Mouse (Mus musculus) kidney, adult 18-20 months (tissue): ENCODE data around the gene Dhx30.
A peak's percentile ranks its signal among the peaks of the same experiment; 100 is the strongest.
"Not testable (repeated sequence)": the region's sequence is repeated elsewhere in the genome, so short reads cannot be mapped to it uniquely, and the experiment has no call there.

Experiments used
- DNase-seq: peaks from one replicate; pipeline ENCODE4 v3.0.0; 2021

The Dhx30 gene

DNA sequence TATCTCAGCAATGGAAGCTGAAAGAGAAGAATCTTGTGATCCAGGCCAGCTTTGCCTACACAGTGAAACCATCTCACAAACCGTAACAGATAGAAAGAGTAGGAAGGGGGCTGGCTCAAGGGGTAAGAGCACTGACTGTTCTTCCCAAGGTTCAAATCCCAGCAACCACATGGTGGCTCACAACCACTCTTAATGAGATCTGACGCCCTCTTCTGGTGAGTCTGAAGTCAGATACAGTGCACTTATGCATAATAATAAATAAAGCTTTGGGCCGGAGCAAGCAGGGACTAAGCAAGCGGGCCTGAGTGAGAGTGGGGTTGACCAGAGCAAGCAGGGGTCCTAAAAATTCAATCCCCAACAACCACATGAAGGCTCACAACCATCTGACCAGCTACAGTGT is 24.3 kb downstream of the Dhx30 start:
- no peak for DNase-seq

GRCm38 (mm10) chr9:110085693-110086092 is 31.9 kb downstream of the Dhx30 start:
- no peak for DNase-seq

DNA sequence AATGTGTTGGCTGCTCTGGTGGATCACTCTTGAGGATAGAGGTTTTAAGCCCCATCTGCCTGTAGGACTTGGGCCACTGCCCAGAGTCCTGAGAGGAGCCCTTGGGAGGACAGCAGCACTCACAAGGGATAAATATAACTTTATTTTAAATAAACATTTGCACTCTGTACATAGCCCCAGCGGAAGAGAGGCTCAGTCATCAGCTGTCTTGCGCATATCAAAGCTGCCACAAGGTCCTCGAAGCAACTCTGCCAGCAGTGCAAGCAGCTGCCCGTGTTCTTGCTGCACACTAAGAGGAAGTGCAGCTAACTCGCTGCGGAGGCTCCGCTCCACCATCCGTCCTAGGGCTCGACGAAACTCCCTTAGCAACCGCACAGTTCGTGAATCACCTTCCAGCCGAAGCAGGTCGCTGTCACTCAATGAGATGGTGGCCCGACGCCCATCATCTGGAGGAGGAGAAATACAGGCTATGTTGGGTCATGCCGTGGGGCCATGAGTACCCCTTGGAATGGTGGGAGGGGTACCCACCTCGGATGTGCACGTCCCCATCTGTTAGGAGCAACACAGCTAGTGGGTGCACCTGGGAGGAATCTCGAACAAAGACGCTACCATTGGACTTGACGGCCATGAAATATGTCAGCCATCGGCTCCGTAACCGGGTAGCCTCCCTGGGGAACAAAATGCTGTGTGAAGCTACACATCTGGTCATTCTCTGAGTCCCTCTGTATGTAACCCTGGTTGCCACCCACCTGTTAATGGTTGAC is 33.2 kb downstream of the Dhx30 start:
- no peak for DNase-seq

DNA sequence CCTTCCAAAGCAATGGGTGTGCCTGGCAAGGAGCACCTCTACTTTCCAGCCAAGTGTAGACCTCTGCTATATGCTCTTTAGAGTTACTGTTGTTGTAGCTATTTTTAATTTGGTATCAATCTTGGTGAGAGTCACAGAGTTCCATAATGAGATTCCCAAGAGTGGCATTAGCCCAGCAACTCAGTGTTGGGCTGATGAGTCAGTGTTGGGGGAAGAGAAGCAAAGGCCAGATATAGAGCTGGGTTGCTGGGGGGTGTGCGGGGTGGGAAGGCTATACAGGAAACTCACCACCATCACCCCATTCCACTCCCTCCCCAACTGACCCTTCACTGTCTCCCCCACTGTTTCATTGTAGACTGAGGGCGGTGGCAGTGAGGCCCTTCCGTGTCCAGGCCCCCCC is 36.6 kb downstream of the Dhx30 start:
- no peak for DNase-seq

DNA sequence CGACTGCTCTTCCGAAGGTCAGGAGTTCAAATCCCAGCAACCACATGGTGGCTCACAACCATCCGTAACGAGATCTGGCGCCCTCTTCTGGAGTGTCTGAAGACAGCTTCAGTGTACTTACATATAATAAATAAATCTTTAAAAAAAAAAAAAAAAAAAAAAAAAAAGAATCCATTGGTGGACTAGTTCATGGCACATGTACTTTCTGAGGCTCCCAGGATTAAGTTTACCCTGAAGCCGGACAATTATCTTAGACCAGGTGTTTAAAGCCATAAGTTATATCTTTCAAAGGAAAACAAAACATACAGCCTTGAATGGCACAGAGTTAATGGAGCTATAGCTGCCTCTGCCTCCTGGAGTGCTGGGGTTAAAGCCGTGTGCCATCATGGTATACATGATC is 41.2 kb downstream of the Dhx30 start:
- DNase-seq: not testable (repeated sequence)

GRCm38 (mm10) chr9:110071843-110072242 is 45.8 kb downstream of the Dhx30 start:
- DNase-seq: peak; percentile 82

DNA sequence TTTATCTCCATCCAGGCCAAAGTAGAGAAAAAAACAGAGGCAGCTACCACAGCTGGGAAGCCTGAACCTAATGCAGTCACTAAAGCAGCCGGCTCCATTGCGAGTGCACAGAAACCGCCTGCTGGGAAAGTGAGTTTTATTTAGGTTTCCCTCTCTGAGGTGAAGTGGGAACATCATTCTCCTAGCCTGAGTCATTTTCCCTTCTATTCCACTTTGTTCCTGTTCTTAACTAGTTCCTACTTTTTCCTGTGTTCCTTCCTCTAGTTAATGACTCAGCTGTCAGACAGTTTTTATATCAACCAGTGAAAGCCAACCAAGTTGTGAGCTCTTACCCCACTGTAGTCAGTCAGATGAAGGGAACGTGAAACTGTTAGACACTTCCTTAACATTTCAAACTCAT is 46.6 kb downstream of the Dhx30 start:
- DNase-seq: no peak

- peak; percentile 60 for DNase-seq
Measured at GRCm38 (mm10) chr9:110070358-110070757, 47.3 kb downstream of the Dhx30 start.

DNA sequence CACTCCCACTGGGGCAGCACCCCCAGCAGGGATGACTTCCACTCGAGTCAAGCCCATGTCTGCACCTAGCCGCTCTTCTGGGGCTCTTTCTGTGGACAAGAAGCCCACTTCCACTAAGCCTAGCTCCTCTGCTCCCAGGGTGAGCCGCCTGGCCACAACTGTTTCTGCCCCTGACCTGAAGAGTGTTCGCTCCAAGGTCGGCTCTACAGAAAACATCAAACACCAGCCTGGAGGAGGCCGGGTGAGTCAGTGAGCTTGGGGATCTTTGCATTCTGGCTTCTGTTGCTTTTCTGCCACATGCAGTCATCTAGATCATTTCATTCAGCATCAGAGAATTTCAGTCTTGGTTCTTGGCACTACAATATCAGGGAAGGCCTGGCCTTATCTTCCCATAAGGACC is 48.9 kb downstream of the Dhx30 start:
- no peak for DNase-seq

DNA sequence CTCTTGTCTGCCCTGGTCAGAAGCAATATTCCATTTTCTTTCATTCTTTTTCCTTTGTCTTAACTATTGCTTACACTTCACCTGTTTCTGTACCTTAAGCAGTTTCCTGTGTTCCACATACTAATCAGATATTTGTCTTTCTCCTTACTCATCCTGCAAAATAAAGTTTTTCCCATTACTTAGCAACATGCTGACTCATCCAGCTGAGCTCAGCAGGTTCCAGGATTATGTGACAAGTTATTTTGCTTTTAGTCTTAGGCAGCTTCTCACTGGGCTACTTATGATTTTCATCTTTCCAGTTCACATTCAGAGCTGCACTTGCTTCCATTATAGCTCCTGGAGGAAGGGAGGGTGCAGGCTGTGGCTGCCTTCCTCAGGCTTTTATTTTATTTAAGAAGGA is 53.0 kb downstream of the Dhx30 start:
- DNase-seq: no peak

DNA sequence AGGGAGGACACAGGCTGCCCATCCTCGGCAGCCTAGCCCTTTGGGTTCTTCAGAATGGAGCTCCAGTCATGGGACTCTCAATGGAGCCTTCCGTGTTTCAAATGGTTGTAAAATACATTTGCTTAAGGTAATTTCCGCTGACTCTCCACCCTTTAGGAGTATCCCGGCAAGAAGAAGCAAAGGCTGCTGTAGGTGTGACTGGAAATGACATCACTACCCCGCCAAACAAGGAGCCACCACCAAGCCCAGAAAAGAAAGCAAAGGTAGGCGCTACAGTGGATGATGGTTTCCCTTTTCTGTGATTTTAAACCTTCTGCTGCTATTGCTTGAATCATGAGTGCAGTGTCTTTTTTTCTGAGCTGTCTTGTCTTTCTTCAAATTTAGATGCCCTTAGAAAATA is 54.8 kb downstream of the Dhx30 start:
- no peak for DNase-seq

DNA sequence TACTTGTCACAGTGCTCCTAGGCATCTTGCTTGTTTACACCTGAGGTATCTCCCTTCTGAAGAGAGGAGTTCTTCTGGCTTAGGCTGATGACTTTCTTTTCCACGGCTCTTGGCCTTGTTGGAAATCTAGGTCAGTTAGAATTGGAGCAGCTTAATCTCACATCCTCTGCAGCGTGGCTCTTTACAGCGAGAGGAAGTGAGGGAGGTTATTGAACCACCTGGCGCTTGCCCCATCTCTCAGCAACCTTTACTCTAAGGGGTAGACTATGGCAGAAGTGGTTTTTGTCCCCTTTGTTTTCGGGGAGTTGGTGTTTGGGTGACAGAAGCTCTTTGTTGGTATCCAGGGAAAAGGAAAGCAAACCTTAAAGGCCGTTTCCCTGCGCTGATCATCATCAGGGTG is 55.2 kb downstream of the Dhx30 start:
- no peak for DNase-seq

GRCm38 (mm10) chr9:110060761-110061160 is 56.9 kb downstream of the Dhx30 start:
- DNase-seq: no peak

- DNase-seq: no peak
Measured at GRCm38 (mm10) chr9:110057200-110057599, 60.4 kb downstream of the Dhx30 start.

GRCm38 (mm10) chr9:110054781-110055180 is 62.8 kb downstream of the Dhx30 start:
- DNase-seq: no peak

- no peak for DNase-seq
Measured at GRCm38 (mm10) chr9:110054080-110054421, 63.6 kb downstream of the Dhx30 start.

DNA sequence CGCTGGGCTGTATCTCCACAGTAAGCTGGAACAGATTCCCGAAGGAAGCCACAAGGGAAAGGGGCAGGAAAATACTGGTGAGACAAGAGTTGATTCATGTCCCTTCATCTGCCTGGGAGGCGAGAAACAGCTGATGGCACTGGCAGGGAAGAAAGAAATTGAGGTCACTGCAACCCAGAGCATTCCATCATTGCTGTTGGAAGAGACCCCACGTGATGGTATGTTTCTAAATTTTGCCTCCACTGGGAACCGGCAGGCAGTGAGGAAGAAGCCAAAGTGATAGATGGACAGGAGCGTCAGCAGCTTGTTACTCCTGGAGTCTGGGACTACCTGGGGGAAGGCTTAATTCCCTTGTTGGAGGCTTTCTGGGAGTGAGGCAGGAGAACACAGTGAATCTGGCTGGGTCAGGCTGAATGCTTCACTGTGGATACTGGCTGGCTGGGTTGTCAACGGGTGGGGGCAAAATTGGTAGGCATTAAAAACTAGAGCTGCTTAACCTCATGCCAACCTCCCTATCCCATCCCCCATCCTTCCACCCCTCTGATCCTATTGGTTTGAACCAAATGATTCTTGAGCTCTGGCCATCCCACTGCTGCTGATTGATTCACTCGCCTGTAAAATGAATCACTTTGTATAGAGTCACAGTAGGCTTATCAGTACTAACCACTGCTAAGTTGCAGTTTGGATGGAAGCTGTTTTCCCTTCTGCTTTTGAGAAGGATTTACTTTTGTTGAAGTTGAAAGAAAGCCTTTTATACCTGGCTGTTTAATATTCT is 64.1 kb downstream of the Dhx30 start:
- DNase-seq: no peak

- DNase-seq: no peak
Measured at GRCm38 (mm10) chr9:110052951-110053304, 64.7 kb downstream of the Dhx30 start.

DNA sequence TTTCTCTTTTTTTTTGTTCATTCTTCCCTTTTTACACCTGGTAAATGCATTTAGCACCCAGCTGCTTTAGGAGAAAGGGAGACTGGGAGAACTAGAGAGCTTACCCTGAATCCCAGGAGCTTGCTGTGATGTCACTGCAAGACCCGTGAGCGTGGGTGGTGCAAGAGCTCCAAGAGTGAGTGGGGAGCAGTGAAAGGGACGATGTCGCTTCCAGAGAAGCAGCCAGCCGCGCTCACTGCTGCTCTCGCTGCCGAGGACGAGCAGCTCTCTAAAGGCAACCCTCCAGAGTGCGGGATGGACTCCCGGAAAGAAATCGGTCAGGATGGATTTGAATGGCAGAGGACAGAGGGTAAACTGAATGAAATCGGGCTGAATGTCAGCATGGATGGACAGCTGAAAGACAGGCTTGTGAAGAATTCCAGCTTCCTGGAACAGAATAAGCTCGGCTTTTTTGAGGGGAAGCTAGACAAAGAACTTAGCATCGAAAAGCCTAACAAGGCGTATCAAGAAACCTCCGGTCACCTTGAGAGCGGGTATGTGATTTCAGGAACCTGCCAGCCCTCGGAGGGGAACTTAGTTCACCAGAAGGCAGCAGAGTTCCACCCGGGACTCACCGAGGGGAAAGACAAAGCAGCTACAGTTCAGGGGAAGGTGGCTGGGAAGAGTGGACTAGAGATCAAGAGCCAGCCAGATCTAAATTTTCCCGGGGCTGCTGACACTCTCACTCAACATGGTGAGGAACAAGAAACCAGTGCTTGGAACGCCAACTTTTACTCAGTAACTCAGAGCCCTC is 65.6 kb downstream of the Dhx30 start:
- no peak for DNase-seq

DNA sequence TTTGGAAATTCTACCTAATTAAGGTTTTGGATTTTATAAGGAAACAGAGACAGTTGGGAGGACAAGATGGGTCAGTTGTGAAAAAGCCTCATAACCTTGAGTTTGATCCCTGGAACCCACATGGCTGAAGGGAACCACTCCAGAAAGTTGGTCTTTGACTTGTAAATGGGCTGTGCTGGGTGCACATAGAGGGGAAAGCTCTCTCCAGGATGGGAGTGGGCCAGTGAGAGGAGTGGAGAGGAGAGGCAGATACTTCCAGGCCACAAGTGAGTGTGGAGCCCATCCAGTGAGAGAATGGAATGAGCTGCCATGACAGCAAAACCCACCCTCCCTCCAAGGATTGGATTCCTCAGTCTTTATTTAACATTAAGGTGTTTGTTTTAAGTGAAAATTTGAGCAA is 66.4 kb downstream of the Dhx30 start:
- no peak for DNase-seq

- DNase-seq: no peak
Measured at GRCm38 (mm10) chr9:110047857-110048256, 69.8 kb downstream of the Dhx30 start.

DNA sequence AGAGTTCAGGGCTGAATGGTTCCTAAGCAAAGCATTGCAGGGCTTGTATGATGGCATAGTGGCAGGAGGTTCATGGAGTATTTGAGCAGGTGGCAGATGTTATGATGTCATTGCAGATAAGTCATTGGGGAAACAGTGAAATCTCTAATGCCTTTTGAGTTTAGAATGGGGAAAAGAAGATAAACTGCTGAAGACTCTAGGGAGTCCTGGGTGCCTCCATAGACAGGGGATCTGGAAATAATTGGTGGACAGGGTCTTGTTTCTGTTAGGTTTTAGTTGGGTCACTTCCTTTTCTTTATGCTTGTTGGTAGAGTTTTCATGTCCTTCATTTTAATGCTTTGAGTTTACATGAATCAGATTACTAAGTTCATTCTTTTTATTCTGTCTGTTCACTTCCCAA is 70.4 kb downstream of the Dhx30 start:
- DNase-seq: no peak

- no peak for DNase-seq
Measured at GRCm38 (mm10) chr9:110045763-110046377, 71.8 kb downstream of the Dhx30 start.
